Mouse (Mus musculus): Measurements from ENCODE around the gene Fbxo2. TPM values are rescaled to one million over a fixed set of nuclear protein-coding genes. Genes with fewer than 3 reads are reported as not detected.
A peak's percentile ranks its signal among the peaks of the same experiment; 100 is the strongest.

Gene Fbxo2
- polyA plus RNA-seq (2015; fragmentation: Nextera tagmentation; extraction: Ambion mirVana): 0.19 TPM in 1 of 2 replicates, not detected in the other

DNA sequence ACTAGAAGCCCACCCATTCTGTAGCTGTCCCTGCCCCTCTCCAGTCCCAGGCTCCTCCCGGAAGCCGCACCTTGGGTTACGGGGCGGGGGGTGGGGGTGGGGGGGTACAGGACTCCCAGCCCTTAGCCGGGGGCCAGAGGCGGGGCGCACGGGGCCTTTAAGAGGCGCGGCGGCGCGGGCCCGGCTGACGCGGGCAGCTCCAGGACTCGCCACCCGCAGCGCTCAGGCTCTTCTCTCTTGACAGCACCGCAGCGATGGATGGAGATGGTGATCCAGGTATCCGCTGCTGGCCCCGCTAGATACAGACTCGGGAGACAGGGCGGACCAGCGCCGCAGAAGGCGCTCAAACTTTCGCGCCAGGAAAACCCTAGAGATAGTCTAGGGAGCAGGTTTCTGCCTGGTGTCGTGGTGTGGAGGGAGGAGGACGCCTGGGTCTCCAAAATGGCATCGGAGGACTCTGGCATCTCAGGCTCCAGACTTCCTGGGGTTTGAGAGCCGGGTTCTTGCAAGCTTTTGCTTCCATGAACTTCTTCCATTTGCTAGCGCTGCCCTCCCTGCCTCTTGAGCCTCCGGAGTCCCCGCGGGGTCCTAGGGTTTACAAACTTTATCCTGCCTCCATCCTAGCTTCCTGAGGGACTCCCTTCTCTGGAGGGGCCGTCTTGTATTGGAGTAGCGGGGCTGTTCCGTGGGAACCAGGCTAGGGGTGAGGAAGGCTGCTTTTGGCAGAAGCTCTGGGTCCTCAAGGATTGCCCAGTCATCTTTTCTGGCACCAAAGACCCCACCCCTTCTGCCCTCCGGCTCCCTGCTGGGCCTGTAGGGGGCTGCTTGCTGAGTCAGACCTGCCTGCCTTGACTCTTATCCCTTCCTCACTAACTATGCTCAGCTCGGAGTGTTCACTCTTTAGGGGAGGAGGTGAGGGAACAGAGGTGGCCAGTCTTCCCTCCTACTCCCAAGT is at the start of gene Fbxo2, which contains the start of gene Fbxo44:
Fbxo2 (plus strand) TSS at position 186 of the 955 bp plus-strand sequence.
Fbxo44 (minus strand) TSS at position 47 of the 955 bp plus-strand sequence.
- peak within 1 kb of the TSS; percentile 71 for H3K9ac ChIP-seq (replicated peaks)
- peak within 1 kb of the TSS; percentile 44; the same call in 1 of the 2 replicates for H3K27ac ChIP-seq (ENCODE audit: low read depth)
- 1% methylated on average over 42 of the region's 43 CpGs for WGBS (ENCODE audit: insufficient replicate concordance)
- H3K4me3 ChIP-seq (ENCODE audit: low read depth, low read length): peak within 1 kb of the TSS; percentile 59
- peaks cover 65% of the 10 kb centered on the region for H3K27me3 ChIP-seq (ENCODE audit: insufficient read depth, low read length)
- TF ChIP-seq CTCF (IDR thresholded peaks at IDR 0.05; ENCODE audit: low read depth) (no peak), EP300 (IDR thresholded peaks at IDR 0.05; ENCODE audit: low read depth) (no peak)
- H3K9me3 ChIP-seq (ENCODE audit: low read length): no peaks in the 10 kb centered on the region
- no peaks in the 10 kb centered on the region for H3K36me3 ChIP-seq (replicated peaks; ENCODE audit: insufficient read depth, low read length)
- H3K4me1 ChIP-seq (ENCODE audit: insufficient read depth): peaks cover 18% of the 10 kb centered on the region
- no peak for DNase-seq
- H3K4me2 ChIP-seq (ENCODE audit: low read depth, low read length): peak within 1 kb of the TSS; percentile 98
- ATAC-seq: peak; percentile 20

DNA sequence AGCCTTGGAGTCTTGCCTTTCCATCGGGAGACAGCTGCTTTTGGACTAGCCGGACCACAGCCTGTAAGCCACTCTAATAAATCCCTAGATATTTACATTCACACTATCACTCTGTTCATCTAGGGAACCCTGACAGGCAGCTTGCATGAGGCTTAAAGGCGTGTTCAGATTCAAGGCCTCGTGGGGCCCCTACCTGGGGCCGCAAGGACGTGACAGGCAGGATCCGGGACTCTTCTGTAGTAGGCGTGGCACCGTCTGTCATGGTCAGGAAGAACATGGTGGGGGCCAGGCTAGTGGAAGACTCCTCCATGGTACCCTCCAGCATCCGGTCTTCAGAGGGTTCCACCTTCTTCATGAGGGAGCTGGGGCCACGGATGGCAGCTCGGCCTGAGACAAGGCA is 47.9 kb upstream of the Fbxo2 start:
- ATAC-seq (no peak), DNase-seq (no peak)
- Histone ChIP-seq H3K36me3 (replicated peaks; ENCODE audit: insufficient read depth, low read length) (no peaks in the 10 kb centered on the region), H3K27ac (ENCODE audit: low read depth) (no peak overlapping the region), H3K4me3 (ENCODE audit: low read depth, low read length) (no peak overlapping the region), H3K9me3 (ENCODE audit: low read length) (0 out of 2 replicates have a peak, but pooled peaks cover 2% of the 10 kb centered on the region), H3K4me2 (ENCODE audit: low read depth, low read length) (no peak overlapping the region), H3K27me3 (ENCODE audit: insufficient read depth, low read length) (peaks cover 12% of the 10 kb centered on the region; the same call in 1 of the 2 replicates), H3K4me1 (ENCODE audit: insufficient read depth) (0 out of 2 replicates have a peak, but pooled peaks cover 3% of the 10 kb centered on the region), H3K9ac (replicated peaks) (no peak overlapping the region)
- TF ChIP-seq CTCF (IDR thresholded peaks at IDR 0.05; ENCODE audit: low read depth) (no peak), EP300 (IDR thresholded peaks at IDR 0.05; ENCODE audit: low read depth) (no peak)
- WGBS (ENCODE audit: insufficient replicate concordance): 72% methylated on average over 12 of the region's 12 CpGs

DNA sequence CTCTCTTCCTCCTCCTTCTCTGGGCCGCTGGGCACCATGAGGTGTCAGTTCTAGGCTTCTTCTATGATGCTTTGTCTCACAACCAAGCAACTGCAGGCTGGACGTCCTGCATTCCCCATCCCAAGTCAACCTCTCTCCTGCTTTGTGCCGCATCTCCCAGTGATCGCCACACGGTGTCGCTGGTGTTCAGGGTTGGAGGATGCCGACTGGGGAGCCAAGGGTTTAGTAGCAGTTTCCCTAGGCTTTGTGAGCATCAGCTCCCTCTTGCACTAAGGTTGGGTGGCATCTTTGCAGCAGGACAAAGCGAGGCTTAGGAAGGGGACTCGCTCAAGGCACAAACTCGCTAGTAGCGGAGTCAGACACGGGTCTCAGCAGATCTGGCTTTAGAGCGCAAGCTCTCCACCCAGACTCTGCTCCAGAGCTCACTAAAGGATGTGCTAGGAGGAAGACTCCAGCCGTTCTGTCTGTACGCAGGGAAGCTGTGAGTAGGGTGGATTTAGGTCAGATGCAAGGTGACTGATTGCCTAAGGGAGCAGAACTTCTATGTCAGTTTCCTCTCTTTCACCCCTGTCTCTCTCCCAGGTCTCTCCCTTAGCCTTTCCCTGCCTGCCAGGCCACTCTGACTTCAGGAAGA is 45.5 kb upstream of the Fbxo2 start:
- H3K4me2 ChIP-seq (ENCODE audit: low read depth, low read length): no peak overlapping the region
- 0 out of 2 replicates have a peak, but pooled peaks cover 3% of the 10 kb centered on the region for H3K4me1 ChIP-seq (ENCODE audit: insufficient read depth)
- no peak overlapping the region for H3K4me3 ChIP-seq (ENCODE audit: low read depth, low read length)
- DNase-seq: peak; percentile 88
- 7% methylated on average over 15 of the region's 15 CpGs for WGBS (ENCODE audit: insufficient replicate concordance)
- ATAC-seq: peak; percentile 63
- no peak overlapping the region for H3K27ac ChIP-seq (ENCODE audit: low read depth)
- 0 out of 2 replicates have a peak, but pooled peaks cover 2% of the 10 kb centered on the region for H3K9me3 ChIP-seq (ENCODE audit: low read length)
- H3K36me3 ChIP-seq (replicated peaks; ENCODE audit: insufficient read depth, low read length): no peaks in the 10 kb centered on the region
- no peak overlapping the region for H3K9ac ChIP-seq (replicated peaks)
- peaks cover 12% of the 10 kb centered on the region; the same call in 1 of the 2 replicates for H3K27me3 ChIP-seq (ENCODE audit: insufficient read depth, low read length)
- TF ChIP-seq EP300 (IDR thresholded peaks at IDR 0.05; ENCODE audit: low read depth) (no peak), CTCF (IDR thresholded peaks at IDR 0.05; ENCODE audit: low read depth) (peak; percentile 99)

DNA sequence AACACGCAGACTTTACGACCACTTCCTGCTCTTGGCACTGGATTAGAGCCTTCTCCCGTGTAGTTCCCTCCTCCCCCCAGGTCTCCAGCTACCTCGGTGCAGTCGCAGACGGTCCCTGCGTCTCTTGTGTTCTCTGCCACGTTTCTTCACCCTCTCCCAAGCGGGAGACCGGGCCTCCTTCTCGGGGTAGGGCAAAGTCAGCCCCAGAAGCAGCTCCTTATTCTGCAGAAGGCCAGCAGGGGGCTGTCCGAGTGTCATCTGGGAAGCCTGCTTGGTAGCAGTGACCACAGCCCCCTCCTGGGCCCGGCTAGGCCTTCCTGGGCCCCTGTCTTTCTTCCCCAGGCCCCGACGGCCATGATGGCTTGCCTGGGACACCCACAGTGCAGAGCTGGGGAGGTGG is 45.0 kb upstream of the Fbxo2 start:
- TF ChIP-seq CTCF (IDR thresholded peaks at IDR 0.05; ENCODE audit: low read depth) (peak; percentile 56), EP300 (IDR thresholded peaks at IDR 0.05; ENCODE audit: low read depth) (no peak)

DNA sequence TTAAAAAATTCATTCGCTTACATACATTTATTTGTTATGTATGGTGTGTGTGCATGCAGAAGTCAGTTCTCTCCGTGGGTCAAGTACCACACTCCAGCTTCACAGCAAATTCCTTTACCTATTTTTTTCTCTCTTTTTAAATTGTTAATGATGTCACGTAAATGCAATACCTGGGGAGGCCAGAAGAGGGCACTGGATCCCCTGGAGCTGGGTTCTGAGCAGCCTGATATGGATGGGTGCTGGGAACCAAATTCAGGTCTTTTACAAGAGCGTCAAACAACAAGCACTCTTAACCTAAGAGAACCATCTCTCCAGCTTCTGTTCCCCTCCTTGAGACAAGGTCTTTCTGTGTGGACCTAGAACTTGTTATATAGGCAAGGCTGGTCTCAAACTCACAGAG is 43.8 kb upstream of the Fbxo2 start:
- Histone ChIP-seq H3K27me3 (ENCODE audit: insufficient read depth, low read length) (peaks cover 12% of the 10 kb centered on the region; the same call in 1 of the 2 replicates), H3K27ac (ENCODE audit: low read depth) (no peak overlapping the region), H3K4me3 (ENCODE audit: low read depth, low read length) (no peak overlapping the region), H3K36me3 (replicated peaks; ENCODE audit: insufficient read depth, low read length) (no peaks in the 10 kb centered on the region), H3K4me1 (ENCODE audit: insufficient read depth) (0 out of 2 replicates have a peak, but pooled peaks cover 3% of the 10 kb centered on the region), H3K4me2 (ENCODE audit: low read depth, low read length) (no peak overlapping the region), H3K9me3 (ENCODE audit: low read length) (0 out of 2 replicates have a peak, but pooled peaks cover 2% of the 10 kb centered on the region), H3K9ac (replicated peaks) (no peak overlapping the region)
- ATAC-seq: no peak
- WGBS (ENCODE audit: insufficient replicate concordance): 76% methylated on average over 4 of the region's 4 CpGs
- DNase-seq: no peak
- TF ChIP-seq EP300 (IDR thresholded peaks at IDR 0.05; ENCODE audit: low read depth) (no peak), CTCF (IDR thresholded peaks at IDR 0.05; ENCODE audit: low read depth) (peak; percentile 40)

More for the DNA sequence above, 45.0 kb upstream of the Fbxo2 start:
- Histone ChIP-seq H3K4me3 (ENCODE audit: low read depth, low read length) (no peak overlapping the region), H3K4me1 (ENCODE audit: insufficient read depth) (0 out of 2 replicates have a peak, but pooled peaks cover 3% of the 10 kb centered on the region), H3K36me3 (replicated peaks; ENCODE audit: insufficient read depth, low read length) (no peaks in the 10 kb centered on the region), H3K27me3 (ENCODE audit: insufficient read depth, low read length) (peaks cover 12% of the 10 kb centered on the region; the same call in 1 of the 2 replicates), H3K4me2 (ENCODE audit: low read depth, low read length) (no peak overlapping the region), H3K27ac (ENCODE audit: low read depth) (no peak overlapping the region), H3K9ac (replicated peaks) (no peak overlapping the region), H3K9me3 (ENCODE audit: low read length) (0 out of 2 replicates have a peak, but pooled peaks cover 2% of the 10 kb centered on the region)
- DNase-seq: peak; percentile 38
- 6% methylated on average over 15 of the region's 15 CpGs for WGBS (ENCODE audit: insufficient replicate concordance)
- no peak for ATAC-seq
